Mouse (Mus musculus) heart, adult 2 months (tissue): ENCODE measurements around the gene Adamts4. TPM values are rescaled to one million over a fixed set of nuclear protein-coding genes. Genes with fewer than 3 reads are reported as not detected.

Experiments
- DNase-seq, 2 experiments: peaks; one replicate each; pipeline ENCODE4 v3.0.0; 2021
- H3K27ac ChIP-seq: fragments of 200-600 bp; 2 replicates; pipeline ENCODE4 v1.8.1; 2022
- H3K27me3 ChIP-seq: fragments of 200-500 bp; 2 replicates; pipeline ENCODE4 v1.6.1; 2012; ENCODE audit warnings: mild to moderate bottlenecking, low read length, inconsistent platforms, mixed read lengths; ENCODE audit not compliant: control insufficient read depth, insufficient read depth
- H3K36me3 ChIP-seq: fragments of 200-500 bp; 2 replicates; pipeline ENCODE4 v1.6.1; 2012; ENCODE audit warnings: low read length, inconsistent platforms; ENCODE audit not compliant: control insufficient read depth, insufficient read depth
- H3K4me1 ChIP-seq: fragments of 200-500 bp; 2 replicates; pipeline ENCODE4 v1.6.1; 2011; ENCODE audit warnings: low read length; ENCODE audit not compliant: control insufficient read depth, insufficient read depth
- H3K4me3 ChIP-seq: fragments of 200-600 bp; 2 replicates; pipeline ENCODE4 v1.8.1; 2022
- H3K79me2 ChIP-seq: fragments of 200-500 bp; replicated peaks from 2 replicates; pipeline ENCODE4 v1.6.1; 2012; ENCODE audit warnings: mild to moderate bottlenecking, inconsistent platforms, low read length, moderate library complexity, mixed read lengths; ENCODE audit not compliant: control insufficient read depth, insufficient read depth
- H3K9ac ChIP-seq: fragments of 200-500 bp; 2 replicates; pipeline ENCODE4 v1.6.1; 2012; ENCODE audit warnings: low read depth, mild to moderate bottlenecking, control low read depth, inconsistent platforms, low read length, mixed read lengths
- CTCF ChIP-seq: fragments of 200-600 bp; IDR thresholded peaks from 2 replicates; pipeline ENCODE4 v1.8.1; 2022; ENCODE audit warnings: antibody characterized with exemption, mild to moderate bottlenecking, moderate library complexity
- EP300 ChIP-seq: fragments of 200-500 bp; IDR thresholded peaks from 2 replicates; pipeline ENCODE4 v1.6.1; 2011; ENCODE audit warnings: low read depth, low read length, control low read depth; ENCODE audit not compliant: insufficient read depth
- POLR2A ChIP-seq: fragments of 200-500 bp; IDR thresholded peaks from 2 replicates; pipeline ENCODE4 v1.6.1; 2011; ENCODE audit warnings: mild to moderate bottlenecking, low read depth, low read length, control low read depth; ENCODE audit not compliant: insufficient read depth
- WGBS: fragments of 180-500 bp; shearing (Covaris S2); methylation state at CpG from one replicate; pipeline ENCODE4 v1.1.7; 2018; 5-methylcytosine and 5-hydroxymethylcytosine counted together
- intact Hi-C: fragments of 180-260 bp; cut with DNase I; formaldehyde crosslinking; loops from one replicate; pipeline ENCODE4 v1.15.1; 2025
- polyA plus RNA-seq: library from polyadenylated mRNA; depleted of rRNA; stranded (reverse); fragments of >200 nt; gene quantifications from 2 replicates; pipeline ENCODE4 v1.2.3, GENCODE M21; 2012; rRNA removed
- total RNA-seq, 2 experiments: library from RNA; stranded (reverse); gene quantifications; 2 replicates each; pipeline ENCODE4 v1.2.3; 2021

Gene Adamts4
- total and polyA plus RNA-seq, 3 experiments: 0.29 to 1.5 (median 0.92) TPM

- intact Hi-C loops: no loop called here
- DNase-seq: no peak
- Histone ChIP-seq H3K9ac (no peak overlapping the region), H3K36me3 (no peaks in the 10 kb centered on the region), H3K27me3 (no peaks in the 10 kb centered on the region), H3K4me3 (no peak overlapping the region), H3K79me2 (no peaks in the 10 kb centered on the region), H3K27ac (no peak overlapping the region), H3K4me1 (no peaks in the 10 kb centered on the region)
- WGBS: 61% methylated on average over 2 of the region's 2 CpGs
- TF ChIP-seq CTCF (no peak), EP300 (no peak), POLR2A (no peak)
These were observed 59.1 kb downstream of the Adamts4 start for GRCm38 (mm10) chr1:171309321-171309720.

Other genes with a start within 250 kb of the Adamts4 start
- 1 to 10 TPM in 1 of 2 experiments, under 1 TPM in 1; 0.70 to 1.2 TPM for gene Fcgr4, start 231.5 kb upstream of the Adamts4 start, total RNA-seq
- 0.79 and 1.4 TPM in 2 replicates for gene Fcgr4, start 231.5 kb upstream of the Adamts4 start, polyA plus RNA-seq
- 10 to 100 TPM; 12.1 to 12.7 TPM for gene Fcgr3, start 185.5 kb upstream of the Adamts4 start, total RNA-seq
- gene Fcgr3, start 185.5 kb upstream of the Adamts4 start, polyA plus RNA-seq: 11.5 and 12.6 TPM in 2 replicates
- under 1 TPM; 0.89 to 0.98 TPM for gene Cfap126, start 136.5 kb upstream of the Adamts4 start, total RNA-seq
- gene Cfap126, start 136.5 kb upstream of the Adamts4 start, polyA plus RNA-seq: 2.1 and 6.3 TPM in 2 replicates
- gene Sdhc, start 99.8 kb upstream of the Adamts4 start, total RNA-seq: 1,000 to 10,000 TPM; 1,087 to 1,288 TPM
- 1,025 and 1,670 TPM in 2 replicates for gene Sdhc, start 99.8 kb upstream of the Adamts4 start, polyA plus RNA-seq
- gene Mpz, start 99.7 kb upstream of the Adamts4 start, total RNA-seq: under 1 TPM in 1 of 2 experiments, not detected in 1; 0.39 TPM
- 3.2 and 8.0 TPM in 2 replicates for gene Mpz, start 99.7 kb upstream of the Adamts4 start, polyA plus RNA-seq
- 100 to 1,000 TPM; 255 to 283 TPM for gene Pcp4l1, start 54.2 kb upstream of the Adamts4 start, total RNA-seq
- gene Pcp4l1, start 54.2 kb upstream of the Adamts4 start, polyA plus RNA-seq: 165 and 190 TPM in 2 replicates
- gene Nr1i3, start 36.5 kb upstream of the Adamts4 start, total RNA-seq: not detected
- gene Nr1i3, start 36.5 kb upstream of the Adamts4 start, polyA plus RNA-seq: 0.12 TPM in 1 of 2 replicates, not detected in the other
- 10 to 100 TPM; 79.8 to 81.6 TPM for gene Tomm40l, start 27.9 kb upstream of the Adamts4 start, total RNA-seq
- 63.9 and 83.2 TPM in 2 replicates for gene Tomm40l, start 27.9 kb upstream of the Adamts4 start, polyA plus RNA-seq
- 1 to 10 TPM; 2.1 to 2.2 TPM for gene Apoa2, start 25.4 kb upstream of the Adamts4 start, total RNA-seq
- gene Apoa2, start 25.4 kb upstream of the Adamts4 start, polyA plus RNA-seq: 3.9 and 15.3 TPM in 2 replicates
- gene Fcer1g, start 16.1 kb upstream of the Adamts4 start, total RNA-seq: 10 to 100 TPM; 12.4 to 15.3 TPM
- 32.7 and 50.8 TPM in 2 replicates for gene Fcer1g, start 16.1 kb upstream of the Adamts4 start, polyA plus RNA-seq
- gene Ndufs2, start 967 bp downstream of the Adamts4 start, total RNA-seq: 1,000 to 10,000 TPM; 1,369 to 1,610 TPM
- gene Ndufs2, start 967 bp downstream of the Adamts4 start, polyA plus RNA-seq: 997 and 1,250 TPM in 2 replicates
- 10 to 100 TPM; 16.4 to 17.4 TPM for gene B4galt3, start 19.9 kb downstream of the Adamts4 start, total RNA-seq
- 41.9 and 45.7 TPM in 2 replicates for gene B4galt3, start 19.9 kb downstream of the Adamts4 start, polyA plus RNA-seq
- gene Ppox, start 30.8 kb downstream of the Adamts4 start, total RNA-seq: 10 to 100 TPM in 1 of 2 experiments, 1 to 10 TPM in 1; 9.7 to 12.0 TPM
- gene Ppox, start 30.8 kb downstream of the Adamts4 start, polyA plus RNA-seq: 31.4 and 33.1 TPM in 2 replicates
- 10 to 100 TPM; 19.9 to 20.1 TPM for gene Usp21, start 37.6 kb downstream of the Adamts4 start, total RNA-seq
- gene Usp21, start 37.6 kb downstream of the Adamts4 start, polyA plus RNA-seq: 31.7 and 37.9 TPM in 2 replicates
- 10 to 100 TPM; 80.5 to 93.5 TPM for gene Ufc1, start 44.6 kb downstream of the Adamts4 start, total RNA-seq
- gene Ufc1, start 44.6 kb downstream of the Adamts4 start, polyA plus RNA-seq: 29.7 and 37.7 TPM in 2 replicates
- gene Dedd, start 78.7 kb downstream of the Adamts4 start, total RNA-seq: 10 to 100 TPM; 20.8 to 22.9 TPM
- gene Dedd, start 78.7 kb downstream of the Adamts4 start, polyA plus RNA-seq: 28.8 and 33.0 TPM in 2 replicates
- gene Nit1, start 95.2 kb downstream of the Adamts4 start, total RNA-seq: 10 to 100 TPM; 25.9 to 32.7 TPM
- gene Nit1, start 95.2 kb downstream of the Adamts4 start, polyA plus RNA-seq: 40.1 and 41.3 TPM in 2 replicates
- 10 to 100 TPM; 68.3 to 97.4 TPM for gene Pfdn2, start 95.2 kb downstream of the Adamts4 start, total RNA-seq
- gene Pfdn2, start 95.2 kb downstream of the Adamts4 start, polyA plus RNA-seq: 25.4 and 29.8 TPM in 2 replicates
- under 1 TPM in 1 of 2 experiments, not detected in 1; 0.16 TPM for gene Klhdc9, start 110.4 kb downstream of the Adamts4 start, total RNA-seq
- 0.20 and 0.25 TPM in 2 replicates for gene Klhdc9, start 110.4 kb downstream of the Adamts4 start, polyA plus RNA-seq
- gene Nectin4, start 119.7 kb downstream of the Adamts4 start, total RNA-seq: under 1 TPM; 0.13 to 0.23 TPM
- gene Nectin4, start 119.7 kb downstream of the Adamts4 start, polyA plus RNA-seq: 0.21 and 0.29 TPM in 2 replicates
- gene Arhgap30, start 138.5 kb downstream of the Adamts4 start, total RNA-seq: 1 to 10 TPM; 2.3 to 2.4 TPM
- 2.6 and 3.2 TPM in 2 replicates for gene Arhgap30, start 138.5 kb downstream of the Adamts4 start, polyA plus RNA-seq
- gene Usf1, start 160.9 kb downstream of the Adamts4 start, total RNA-seq: 10 to 100 TPM; 38.4 to 46.6 TPM
- gene Usf1, start 160.9 kb downstream of the Adamts4 start, polyA plus RNA-seq: 47.8 and 64.2 TPM in 2 replicates
- gene Tstd1, start 168.5 kb downstream of the Adamts4 start, total RNA-seq: 1 to 10 TPM; 1.3 to 1.8 TPM
- 2.2 and 3.1 TPM in 2 replicates for gene Tstd1, start 168.5 kb downstream of the Adamts4 start, polyA plus RNA-seq
- 10 to 100 TPM; 32.9 to 36.1 TPM for gene F11r, start 187.1 kb downstream of the Adamts4 start, total RNA-seq
- 47.5 and 58.3 TPM in 2 replicates for gene F11r, start 187.1 kb downstream of the Adamts4 start, polyA plus RNA-seq